Mouse (Mus musculus): ENCODE measurements at regions not wholly inside any gene's neighbourhood (a gene's known extent, or its start where the extent isn't known, plus 50 kb on each side); places are given as distances from the start of the nearest gene placed in this dataset.
"Not testable (repeated sequence)": the region's sequence is repeated elsewhere in the genome, so short reads cannot be mapped to it uniquely, and the experiment has no call there.

- DNase-seq (ENCODE audit: low spot score in 2 of 2): no peak
Observed at GRCm38 (mm10) chr5:101496924-101497697, 167.7 kb downstream of the Nkx6-1 start.

- no peak for DNase-seq (ENCODE audit: low spot score in 2 of 2)
Observed at GRCm38 (mm10) chr5:101496161-101496560, 168.6 kb downstream of the Nkx6-1 start.

DNA sequence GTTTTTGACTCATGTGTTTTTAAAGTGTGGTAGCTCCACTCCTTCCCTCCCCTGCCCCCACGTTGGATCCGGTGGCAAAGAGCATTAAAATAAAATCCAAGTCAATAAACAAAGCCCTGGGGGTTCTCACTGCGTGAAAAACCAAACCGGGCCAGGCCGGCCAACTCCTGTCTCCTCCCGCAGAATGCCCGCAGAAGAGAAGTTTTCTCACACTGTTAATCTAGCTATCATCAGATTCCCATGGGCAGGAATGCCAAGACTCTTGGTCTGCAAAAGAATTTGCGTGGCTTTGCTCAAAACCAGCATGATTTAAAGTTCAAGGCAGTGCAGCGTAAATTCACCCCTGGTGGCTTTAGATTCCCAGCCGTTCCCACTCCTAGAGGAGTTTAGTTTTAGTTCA, 219.0 kb downstream of the Nkx6-1 start:
- DNase-seq (ENCODE audit: low spot score in 2 of 2): no peak

- DNase-seq (ENCODE audit: low spot score in 2 of 2): no peak
Observed at GRCm38 (mm10) chr5:101441782-101442181, 223.0 kb downstream of the Nkx6-1 start.

- no peak for DNase-seq (ENCODE audit: low spot score in 2 of 2)
Observed at GRCm38 (mm10) chr5:101437666-101438299, 227.0 kb downstream of the Nkx6-1 start.

GRCm38 (mm10) chr5:101426067-101426771, 238.6 kb downstream of the Nkx6-1 start:
- no peak for DNase-seq (ENCODE audit: low spot score in 2 of 2)

DNA sequence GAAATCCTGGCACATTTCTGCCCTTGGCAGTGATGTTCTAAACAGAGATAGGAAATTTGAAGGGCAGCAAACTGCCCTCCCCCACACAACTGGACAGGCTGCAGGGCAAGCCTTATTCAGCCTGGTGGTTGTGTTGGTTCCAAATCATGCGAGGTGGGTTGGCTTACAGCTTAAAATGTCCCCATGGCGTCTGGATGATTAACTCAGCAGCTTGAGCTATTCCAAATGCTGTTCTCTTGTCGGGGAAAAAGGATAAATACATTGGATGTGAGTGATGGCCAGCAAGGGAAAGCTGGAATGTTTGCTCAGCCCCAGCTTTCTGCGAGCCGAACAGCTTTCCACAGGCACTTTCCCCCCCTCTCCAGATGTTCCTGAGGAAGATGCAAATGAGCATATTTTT, 280.5 kb downstream of the Nkx6-1 start:
- no peak for DNase-seq (ENCODE audit: low spot score in 2 of 2)

- no peak for DNase-seq (ENCODE audit: low spot score in 2 of 2)
Observed at GRCm38 (mm10) chr5:101381361-101381760, 283.4 kb downstream of the Nkx6-1 start.

DNA sequence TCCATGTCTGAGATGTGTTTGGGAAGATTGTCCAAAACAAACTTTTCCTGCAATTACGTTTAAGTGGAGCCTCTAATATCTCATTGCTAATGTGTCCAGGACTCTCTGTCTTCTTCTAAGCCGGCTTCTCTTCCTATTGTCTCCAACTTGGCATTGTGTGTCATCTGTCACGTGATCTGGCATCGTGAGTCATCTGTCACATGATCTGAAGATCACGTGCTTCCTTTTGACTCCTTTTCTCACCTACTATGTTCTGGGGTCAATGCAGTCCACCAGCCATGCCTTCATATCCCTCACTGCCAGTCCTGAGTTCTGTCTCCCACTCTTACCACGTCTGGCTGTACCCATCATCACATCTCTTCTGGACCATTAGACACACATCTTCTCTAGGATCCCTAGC, 288.1 kb downstream of the Nkx6-1 start:
- no peak for DNase-seq (ENCODE audit: low spot score in 2 of 2)

DNA sequence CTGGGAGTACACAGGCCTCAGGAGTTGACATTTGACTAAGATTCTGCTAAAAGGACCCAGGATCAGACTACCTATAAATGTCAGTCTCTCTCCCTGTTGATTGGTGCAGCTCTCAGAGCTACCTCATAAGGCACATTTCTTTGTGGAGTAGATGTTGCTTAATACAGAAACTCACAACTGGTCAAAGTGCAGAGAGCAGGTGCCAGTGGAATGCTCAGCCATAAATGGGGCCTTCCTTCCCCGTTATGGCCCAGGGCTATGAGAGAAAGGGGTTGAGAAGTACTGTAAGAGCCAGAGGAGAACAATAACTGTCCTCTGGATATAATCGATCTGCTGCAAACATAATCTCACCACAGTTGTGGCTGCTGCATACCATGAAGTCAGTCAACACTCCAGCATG, 290.7 kb downstream of the Nkx6-1 start:
- DNase-seq (ENCODE audit: low spot score in 2 of 2): no peak

DNA sequence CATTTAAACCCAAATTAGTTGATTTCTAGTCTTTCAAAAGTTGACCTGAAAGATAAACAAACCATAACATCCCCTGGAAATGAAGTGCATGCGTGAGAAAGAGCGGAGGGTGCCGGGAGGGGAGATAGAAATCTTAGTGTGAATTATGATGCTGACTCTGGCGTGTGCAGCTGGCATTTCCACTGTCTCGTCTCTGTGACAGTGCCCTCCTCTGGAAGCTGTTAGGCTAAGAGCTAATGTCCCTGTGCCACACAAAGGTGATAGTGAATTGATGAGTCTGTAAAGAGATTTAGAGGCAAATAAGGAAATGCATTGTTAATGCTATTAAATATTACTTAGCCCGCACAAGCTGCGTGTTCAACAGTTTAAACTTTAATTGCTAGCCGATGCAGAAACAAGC, 292.6 kb downstream of the Nkx6-1 start:
- DNase-seq (ENCODE audit: low spot score in 2 of 2): no peak

DNA sequence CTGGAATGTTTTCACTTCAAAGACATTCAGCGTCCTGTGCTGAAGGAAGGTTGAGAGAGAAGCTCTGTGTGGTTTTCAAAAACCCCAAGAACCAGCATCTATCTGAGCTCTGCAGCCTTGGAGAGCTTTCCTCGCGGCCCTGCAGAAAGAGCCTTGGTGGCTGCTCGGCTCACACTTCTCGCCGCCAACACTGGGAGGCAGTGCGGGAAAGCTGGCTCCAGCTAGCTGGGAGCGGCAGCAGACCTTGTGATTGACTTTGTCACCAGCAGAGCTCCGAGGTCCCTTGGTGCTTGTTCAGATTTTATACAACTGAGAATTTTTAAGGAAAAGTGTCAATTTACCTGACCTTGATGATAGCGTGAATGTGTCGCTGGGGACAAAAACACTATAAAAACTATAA, 299.4 kb downstream of the Nkx6-1 start:
- DNase-seq (ENCODE audit: low spot score in 2 of 2): no peak

GRCm38 (mm10) chr5:101359986-101360385, 304.8 kb downstream of the Nkx6-1 start:
- DNase-seq (ENCODE audit: low spot score in 2 of 2): no peak

DNA sequence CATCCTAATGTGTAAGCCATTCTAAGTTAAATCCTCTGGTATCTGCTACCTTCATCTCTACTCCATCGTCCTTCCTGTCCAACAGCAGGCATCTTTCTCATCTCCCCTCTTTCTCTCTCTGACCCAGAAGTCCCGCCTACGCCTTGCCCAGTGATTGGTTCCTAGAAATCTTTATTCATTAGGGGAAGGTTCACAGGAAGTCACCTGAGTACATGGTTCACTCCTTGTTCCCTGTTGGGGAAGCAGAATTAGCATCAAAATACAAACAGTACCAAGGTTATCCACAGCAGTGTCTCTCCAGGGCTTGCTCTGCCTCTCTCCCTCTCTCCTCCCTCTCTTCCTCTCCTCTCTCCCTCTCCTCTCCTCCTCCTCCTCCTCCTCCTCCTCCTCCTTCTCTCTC, 319.4 kb downstream of the Nkx6-1 start:
- no peak for DNase-seq (ENCODE audit: low spot score in 2 of 2)

GRCm38 (mm10) chr5:101336361-101336760, 328.4 kb downstream of the Nkx6-1 start:
- not testable (repeated sequence) for DNase-seq (ENCODE audit: low spot score in 2 of 2)

GRCm38 (mm10) chr5:101331825-101332224, 333.0 kb downstream of the Nkx6-1 start:
- no peak for DNase-seq (ENCODE audit: low spot score in 2 of 2)

GRCm38 (mm10) chr5:101326122-101326521, 338.7 kb downstream of the Nkx6-1 start:
- DNase-seq (ENCODE audit: low spot score in 2 of 2): no peak

GRCm38 (mm10) chr5:101323041-101323950, 341.5 kb downstream of the Nkx6-1 start:
- DNase-seq (ENCODE audit: low spot score in 2 of 2): no peak

DNA sequence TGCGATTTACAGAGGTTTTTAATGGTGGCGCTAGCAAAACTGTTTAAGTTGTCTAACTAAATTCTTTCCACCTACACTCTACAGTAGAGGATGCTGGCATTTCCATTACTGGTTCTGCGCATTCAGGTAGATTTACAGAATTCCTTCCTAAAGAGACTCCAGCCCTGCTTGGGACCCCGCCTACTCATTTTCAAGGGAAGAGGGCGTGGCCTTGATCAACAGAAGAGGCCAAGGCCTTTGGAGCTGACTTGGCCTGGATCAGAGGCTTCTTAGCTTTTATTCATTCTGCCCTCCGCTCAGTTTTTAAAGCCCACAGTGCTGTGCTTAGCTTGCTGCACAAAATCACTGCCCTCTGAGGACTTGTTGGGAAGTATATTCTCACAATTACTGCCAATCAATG, 364.8 kb downstream of the Nkx6-1 start:
- DNase-seq (ENCODE audit: low spot score in 2 of 2): no peak

GRCm38 (mm10) chr5:101298411-101298810, 366.4 kb downstream of the Nkx6-1 start:
- no peak for DNase-seq (ENCODE audit: low spot score in 2 of 2)

- DNase-seq (ENCODE audit: low spot score in 2 of 2): no peak
Observed at GRCm38 (mm10) chr5:101297511-101298102, 367.2 kb downstream of the Nkx6-1 start.
